Mouse (Mus musculus) telencephalon, adult 2 months (tissue): ENCODE data around the gene Rpusd4.
A peak's percentile ranks its signal among the peaks of the same experiment; 100 is the strongest.

Experiments
- DNase-seq: peaks from one replicate; pipeline ENCODE4 v3.0.0-alpha.2; 2011; ENCODE audit warnings: low read depth, low spot score

The Rpusd4 gene

DNA sequence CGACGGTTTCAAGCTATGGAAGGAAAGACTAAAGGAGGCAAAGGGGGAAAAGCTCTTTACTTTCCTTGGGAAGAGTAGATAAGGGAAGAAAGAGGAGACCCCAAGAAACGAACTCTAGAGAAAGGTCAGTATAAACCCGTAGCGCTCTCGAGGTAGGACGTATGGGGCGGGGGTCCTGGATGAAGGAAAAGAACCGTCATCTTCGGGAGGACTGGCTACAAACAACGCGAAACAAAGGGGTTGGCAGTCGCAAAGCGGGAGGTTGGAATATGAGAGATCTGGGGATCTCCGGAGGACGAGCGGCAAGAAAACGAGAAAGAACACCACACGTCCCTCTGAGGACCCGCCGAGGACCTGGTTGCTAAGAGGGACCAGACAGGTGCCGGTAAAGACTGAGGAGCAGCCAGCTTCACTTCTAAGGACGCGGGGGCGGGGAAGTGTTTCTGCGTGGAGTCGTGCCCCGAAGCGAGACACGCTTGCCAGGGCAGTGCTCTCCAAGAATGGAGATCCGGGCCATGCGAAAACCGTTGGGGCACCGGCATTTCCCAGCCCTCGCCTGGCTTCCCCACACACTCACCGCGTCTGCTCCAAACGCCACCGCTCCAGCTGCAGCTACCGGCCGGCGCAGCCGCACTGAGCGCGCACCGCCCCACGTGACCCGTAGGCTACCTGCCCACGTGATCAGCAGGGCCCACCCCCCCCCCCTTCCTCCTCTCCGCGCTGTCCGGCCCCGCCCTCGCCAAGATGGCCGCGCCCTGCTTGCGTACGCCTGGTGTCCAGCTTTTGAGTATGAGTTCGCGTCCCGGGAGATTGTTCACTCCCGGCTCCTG, at the start of gene Rpusd4, which contains the start of gene Fam118b:
Gene Rpusd4, plus strand, starts transcription at position 720 of the 830 bp plus-strand sequence.
Gene Fam118b, minus strand, starts transcription at position 660 of the 830 bp plus-strand sequence.
- DNase-seq, result peak; percentile 77

DNA sequence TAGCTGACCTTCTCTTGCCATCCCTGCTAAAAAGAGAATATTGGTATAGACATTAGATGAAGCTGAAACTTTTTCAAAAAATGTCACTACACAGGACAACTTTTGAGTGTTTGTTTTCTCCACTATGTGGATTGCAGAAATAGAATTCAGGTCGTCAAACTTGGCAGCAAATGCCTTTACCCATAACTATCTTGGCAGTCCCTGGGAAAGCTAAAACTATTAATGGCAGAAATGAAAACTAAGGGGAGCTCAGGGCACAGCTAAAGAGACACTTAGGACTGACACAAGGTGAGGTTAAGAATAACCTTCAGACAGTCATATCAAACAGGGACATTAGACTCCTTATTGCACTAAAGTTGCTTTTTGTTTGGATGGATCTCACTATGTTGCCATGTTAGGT, 49.7 kb upstream of the Rpusd4 start:
- no peak for DNase-seq

DNA sequence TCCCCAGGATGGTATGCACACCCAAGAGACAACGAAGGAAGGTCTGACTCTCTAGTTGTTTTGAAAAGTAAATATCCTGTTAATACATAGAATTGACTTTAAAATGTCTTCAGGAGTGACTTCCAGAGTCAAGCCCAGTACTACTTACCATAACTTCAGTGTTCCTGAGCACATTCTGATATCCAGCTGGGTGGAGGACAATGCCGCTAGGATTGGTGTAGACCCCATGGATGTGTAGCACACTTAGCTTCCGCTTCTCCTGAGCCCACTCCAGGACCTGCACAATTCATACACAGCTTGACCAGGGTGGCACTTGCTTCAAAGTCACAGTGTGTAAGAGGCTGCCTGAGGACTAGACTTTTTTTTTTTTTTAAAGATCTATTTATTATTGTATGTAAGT, 44.2 kb upstream of the Rpusd4 start:
- DNase-seq, result no peak

DNA sequence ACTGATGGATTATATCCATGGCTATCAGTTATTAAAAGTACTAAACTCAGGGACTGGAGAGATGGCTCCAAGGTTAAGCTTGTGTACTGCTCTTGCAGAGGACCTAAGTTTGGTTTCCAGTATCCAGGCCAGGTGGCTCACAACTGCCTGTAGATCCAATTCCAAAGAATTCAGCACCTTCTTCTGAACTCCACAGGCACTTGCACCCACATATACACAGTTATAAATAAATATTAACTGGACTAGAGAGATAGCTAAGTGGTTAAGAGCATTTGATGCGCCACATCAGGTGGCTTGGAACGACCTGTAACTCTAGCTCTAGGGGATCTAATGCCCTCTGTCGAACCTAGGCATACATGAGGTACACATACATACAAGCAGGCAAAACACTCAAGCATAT, 39.0 kb upstream of the Rpusd4 start:
- no peak for DNase-seq

DNA sequence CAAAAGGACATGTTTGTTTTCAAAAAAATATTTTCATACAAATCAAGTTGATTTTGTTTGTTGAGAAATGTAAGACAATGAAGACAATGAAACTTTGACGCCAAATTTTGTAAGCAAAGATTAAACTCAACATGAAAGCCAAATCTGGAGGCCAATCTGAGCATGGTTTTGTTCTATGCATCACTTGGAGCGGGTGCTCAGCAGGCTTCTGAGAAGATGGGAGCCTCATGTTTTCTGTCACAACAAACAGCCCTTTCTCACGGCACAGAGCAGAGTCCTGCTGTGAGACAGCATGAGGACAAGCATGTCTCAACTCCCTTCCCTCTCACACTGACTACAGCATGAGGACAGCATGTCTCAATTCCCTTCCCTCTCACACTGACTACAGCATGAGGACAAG, 31.7 kb upstream of the Rpusd4 start:
- DNase-seq, result no peak

DNA sequence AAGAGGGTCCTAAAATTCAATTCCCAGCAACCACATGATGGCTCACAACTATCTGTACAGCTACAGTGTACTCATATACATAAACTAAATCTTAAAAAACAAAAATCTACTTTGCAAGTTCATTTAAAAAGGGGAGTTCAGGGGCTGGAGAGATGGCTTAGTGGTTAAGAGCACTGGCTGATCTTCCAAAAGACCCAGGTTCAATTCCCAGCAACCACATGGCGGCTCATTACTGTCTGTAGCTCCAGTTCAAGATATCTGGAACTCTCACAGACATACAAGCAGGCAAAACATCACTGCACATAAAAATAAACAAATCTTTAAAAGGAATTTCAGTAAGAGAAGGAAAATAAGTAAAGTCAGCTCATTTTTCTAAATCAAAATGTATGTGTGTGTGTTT, 29.3 kb upstream of the Rpusd4 start:
- no peak for DNase-seq

DNA sequence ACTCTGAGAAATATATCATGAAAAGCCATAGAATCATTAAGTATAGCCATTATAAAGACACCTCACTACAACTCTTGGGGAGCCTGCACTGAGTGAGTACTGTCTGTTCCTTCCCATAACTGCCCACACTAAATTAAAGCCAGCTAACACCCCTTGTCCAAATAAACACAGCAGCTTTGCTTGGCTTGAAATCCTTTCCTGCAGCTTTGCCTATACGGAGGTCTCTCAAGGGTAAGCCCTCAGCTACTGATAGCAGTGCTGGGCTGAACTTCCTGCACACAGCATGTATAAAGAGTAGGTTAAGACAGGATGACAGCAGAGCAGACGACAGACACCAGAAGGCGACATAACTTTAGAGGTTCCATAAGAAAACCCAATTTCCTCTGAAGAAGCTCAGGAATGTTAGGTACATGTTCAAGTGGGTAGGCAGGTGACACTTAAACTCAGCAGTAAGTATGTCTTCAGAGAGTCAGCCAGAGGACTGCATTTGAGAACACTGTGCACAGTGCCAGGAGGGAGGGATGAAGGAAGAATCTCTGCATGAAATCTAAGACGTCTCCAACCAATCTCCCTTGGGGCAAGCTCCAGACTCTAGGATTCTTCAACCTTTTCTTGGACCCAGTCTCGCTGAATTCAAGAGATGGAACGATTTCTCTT, 28.6 kb upstream of the Rpusd4 start:
- DNase-seq, result no peak

DNA sequence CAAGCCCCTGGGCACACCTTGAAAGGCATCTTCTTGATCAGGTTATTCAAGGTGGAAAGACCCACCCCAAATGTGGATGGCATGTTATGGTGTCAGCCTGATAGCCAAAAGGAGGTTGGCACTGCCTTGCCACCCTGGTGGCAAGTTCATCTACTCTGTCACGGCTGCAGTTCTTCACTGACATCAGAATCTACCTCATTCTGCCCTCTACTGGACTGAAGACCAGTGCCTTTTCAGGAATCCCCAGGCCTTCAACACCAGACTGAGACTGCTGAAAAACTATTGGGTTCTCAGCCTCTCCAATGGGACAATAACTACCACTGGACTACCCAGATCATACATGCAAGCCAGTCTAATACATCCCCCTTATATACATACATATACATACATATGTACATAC, 27.9 kb upstream of the Rpusd4 start:
- DNase-seq, result no peak

DNA sequence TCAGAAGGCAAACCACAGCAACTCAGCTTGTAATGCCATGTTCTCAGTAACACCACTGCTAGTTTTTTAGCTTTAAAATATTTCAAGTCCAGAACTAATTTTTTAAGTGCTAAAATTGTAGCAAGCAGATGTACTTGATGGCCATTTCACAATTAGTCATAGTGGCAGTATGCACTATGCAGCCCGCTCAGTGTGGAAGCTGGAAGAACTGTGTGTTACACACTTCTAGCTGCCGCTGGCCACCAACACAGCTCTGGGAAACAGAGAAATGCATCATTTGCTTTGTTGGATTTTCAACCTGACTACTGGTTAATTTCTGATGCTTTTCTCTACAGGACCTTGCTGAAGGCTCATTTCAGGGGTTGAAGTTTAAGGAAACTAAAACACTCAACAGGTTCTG, 20.3 kb upstream of the Rpusd4 start:
- no peak for DNase-seq

DNA sequence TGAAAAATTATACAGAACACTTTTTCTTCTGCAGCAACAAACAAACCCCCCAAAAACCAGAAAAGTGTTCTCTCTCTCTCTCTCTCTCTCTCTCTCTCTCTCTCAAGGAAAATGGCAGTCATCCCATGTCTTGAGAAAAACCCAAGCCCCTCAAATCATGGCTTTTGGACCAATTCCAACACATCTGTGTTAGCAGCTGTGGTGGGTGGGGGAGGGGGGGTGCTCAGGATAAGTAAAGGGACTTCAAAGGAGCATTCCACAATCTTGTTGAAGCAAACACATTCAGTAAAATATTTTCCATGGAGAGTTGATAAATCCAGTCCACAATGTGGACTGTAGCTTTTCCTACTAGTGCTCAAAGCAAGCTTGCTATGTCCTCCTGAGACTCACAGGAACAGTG, 18.2 kb upstream of the Rpusd4 start:
- no peak for DNase-seq

DNA sequence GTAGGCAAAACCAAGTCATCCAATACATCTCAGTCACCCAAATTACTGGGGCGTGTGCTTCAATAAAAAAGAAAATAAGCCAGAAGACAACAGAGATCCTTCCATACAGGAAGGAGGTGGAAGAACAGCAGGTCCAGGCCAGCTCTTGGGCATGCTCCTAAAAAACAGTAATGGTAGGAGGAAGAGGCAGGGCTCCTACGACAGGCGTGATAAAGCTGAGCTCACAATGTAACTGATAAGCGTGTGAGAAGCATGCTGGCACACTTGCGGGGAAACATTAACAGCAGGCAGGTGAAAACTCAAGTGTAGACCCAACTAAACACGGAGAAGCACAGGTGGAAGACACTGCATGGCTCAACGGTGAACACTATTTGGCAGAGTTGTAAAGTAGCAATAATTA, 10.3 kb upstream of the Rpusd4 start:
- no peak for DNase-seq

DNA sequence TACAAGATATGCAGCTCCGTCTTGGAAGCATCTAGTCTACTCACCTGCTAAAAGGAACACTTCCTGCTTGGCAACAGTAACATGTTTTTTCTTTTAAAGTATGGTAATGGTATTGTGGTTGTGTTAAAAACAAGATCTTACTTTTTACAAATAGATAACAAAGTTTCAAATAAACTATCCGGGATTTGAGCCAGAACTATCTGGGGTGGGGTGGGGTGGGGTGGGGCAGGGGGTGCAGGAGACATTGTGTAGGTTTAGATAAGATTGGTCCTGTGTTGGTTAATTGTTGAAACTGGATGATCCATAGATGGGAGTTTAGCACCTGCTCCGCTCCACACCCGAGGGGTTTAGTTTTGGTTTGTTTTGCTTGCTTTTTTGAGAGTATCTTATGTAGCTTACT, 5.2 kb upstream of the Rpusd4 start:
- DNase-seq, result no peak

DNA sequence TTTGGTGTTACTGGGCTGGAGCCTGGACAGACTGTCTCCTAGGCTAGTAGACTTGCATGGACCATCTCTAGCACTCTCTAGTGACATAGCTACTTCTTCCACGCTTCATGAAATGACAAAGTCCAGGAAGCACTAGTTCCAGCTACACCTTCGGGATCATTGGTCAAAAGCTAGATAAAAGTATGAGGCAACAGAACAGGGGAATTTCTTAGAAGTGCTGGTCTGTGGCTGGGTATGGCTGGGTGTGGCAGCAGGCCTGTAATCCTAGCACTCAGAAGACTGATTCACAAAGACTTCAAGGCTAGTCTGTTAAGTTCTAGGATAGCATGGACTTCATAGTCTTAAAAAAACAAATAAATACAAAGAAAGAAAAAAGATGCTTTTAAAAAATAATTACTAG, 4.2 kb upstream of the Rpusd4 start:
- DNase-seq, result no peak

DNA sequence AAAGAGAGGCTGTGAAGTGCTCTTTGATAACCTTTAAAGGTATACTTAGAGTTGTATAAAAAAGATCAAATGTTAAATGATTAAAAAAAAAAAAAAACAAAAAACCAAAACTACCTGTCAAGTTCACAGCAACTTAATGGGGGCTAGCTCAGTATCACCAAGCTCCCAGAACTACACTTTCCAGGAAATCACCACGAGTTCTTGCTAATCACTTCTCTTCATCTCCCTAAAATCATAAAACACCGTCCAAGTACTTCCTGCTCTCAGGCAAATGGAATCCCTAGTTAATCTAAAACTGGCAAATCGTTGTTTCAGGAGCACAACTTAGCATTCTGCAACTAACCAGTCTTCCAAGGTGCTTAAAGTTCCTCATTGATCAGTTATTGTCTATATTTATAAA, 3.2 kb upstream of the Rpusd4 start:
- no peak for DNase-seq

DNA sequence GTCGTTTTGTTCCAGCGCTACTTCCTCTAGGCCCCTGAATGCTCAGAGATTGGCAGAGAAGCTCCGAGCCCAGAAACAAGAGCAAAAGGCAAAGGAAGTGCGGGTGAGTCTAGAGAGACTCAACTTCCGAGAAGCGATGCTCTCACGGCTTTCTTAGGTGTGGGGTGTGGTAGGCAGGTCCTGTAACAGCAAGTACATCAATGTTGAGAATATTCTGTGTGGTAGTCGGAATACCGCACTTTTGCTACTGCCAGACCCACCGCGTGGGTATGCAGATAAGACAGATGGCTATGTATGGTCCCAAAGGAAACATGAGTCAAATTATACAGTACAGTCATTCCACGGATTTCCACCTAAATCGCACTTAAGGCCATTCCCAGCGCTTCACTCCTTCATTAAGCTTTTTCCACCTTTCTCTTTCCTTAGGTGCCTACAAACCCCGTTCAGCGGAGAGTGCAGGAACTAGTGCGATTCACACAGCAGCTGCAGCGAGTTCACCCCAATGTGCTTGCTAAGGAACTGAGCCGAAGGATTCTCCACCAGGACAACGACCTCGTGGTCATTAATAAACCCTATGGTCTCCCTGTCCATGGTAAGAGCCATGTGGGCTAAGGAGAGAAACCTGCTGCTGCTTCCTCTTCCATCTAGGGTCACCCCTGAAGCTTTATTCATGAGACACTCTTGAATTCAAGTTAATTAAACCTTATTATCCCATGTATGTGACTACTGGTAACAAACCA, 481 bp downstream of the Rpusd4 start:
- peak; percentile 21 for DNase-seq

DNA sequence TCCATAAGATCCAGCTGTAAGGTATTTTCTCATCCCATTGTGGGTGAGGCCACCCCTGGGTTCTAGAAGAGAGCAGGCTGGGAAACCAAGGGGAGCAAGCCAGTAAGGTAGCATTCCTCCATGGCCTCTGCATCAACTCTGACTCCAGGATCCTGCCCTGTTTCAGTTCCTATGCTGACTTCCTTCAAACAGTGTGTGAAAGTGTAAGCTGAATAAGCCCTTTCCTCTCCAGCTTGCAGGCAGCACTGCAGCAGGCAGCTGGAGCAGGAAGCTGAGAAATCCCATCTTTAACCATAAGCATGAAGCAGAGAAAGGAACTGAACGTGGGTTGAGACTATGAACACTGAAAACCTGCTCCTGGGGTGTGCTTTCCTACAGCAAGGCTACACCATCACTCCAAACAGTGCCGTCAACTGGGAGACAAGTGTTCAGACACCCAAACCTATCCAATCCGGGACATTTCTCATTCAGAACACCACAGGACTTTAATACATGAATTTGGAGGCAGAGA, 10.2 kb downstream of the Rpusd4 start:
- DNase-seq, result peak; percentile 26

DNA sequence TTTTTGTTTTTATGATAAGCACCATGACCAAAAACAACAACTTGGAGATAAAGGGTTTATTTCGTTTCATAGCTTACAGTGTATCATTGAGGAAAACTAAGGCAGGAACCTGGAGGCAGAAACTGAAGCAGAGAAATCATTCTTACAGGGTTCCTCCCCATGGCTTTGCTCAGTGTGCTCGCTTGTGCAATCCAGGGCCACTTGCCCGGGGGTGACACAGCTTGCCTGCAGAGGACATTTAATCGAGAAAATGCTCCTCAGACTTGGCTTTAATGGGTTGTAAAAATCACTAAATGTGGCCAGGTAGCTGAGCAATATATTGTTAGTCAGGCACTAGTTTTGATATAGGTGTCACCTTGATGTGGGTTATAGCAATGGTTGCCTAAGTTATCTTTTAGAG, 10.8 kb downstream of the Rpusd4 start:
- DNase-seq, result no peak

DNA sequence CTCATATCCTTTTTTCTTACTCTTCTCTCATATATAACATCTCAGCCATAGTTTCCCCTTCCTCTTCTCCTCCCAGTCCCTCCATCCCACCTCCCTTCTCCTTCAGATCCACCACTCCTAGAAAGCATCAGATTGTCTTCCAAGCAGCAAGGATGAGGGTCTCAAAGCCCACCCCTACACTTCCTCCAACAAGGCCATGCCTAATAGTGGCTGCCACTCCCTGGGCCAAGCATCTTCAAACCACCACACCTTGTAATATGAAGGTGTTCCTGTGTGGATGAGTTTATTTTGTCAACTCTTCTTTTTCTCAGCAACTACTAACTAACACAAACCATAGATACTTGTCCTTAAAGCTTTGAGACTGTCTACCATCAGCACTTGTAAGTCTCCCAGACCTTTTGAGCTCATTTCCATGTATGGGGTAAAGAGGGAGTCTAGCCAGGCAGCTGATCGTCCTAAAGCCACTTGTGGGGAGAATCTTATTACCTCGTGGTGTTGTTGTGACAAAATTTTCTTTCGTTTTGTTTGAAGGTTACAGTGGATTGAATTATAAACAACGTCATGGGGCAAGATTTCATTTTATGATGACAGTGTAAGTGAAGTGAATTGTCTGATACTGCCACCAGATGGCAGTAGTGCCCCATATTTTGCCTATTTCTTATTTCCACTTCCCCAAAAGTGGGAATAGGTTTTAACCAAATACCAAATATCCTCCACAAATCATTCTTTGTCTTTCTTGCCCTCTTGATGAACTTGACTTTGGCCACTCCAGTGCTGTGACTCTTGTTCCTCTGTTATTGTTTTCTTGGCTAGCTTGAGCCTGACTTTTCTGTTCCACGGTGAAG, 14.6 kb downstream of the Rpusd4 start:
- DNase-seq, result peak; percentile 36

DNA sequence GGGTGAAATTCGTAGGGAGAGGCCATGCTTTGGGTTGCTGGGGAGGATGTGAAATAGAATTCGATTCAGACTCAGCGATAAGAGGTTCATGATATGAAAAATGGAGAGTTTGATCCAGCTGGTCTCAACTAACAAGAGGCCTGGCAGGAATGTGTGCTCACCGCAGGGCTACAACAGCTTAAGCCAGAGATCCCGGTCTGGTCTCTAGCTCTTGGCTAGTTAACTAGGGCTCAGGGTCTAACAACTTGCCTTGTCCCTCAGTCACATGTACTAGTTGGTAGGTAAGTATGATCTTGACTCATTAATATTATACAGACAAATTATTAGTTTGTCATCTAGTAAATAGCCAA, 15.2 kb downstream of the Rpusd4 start:
- no peak for DNase-seq

DNA sequence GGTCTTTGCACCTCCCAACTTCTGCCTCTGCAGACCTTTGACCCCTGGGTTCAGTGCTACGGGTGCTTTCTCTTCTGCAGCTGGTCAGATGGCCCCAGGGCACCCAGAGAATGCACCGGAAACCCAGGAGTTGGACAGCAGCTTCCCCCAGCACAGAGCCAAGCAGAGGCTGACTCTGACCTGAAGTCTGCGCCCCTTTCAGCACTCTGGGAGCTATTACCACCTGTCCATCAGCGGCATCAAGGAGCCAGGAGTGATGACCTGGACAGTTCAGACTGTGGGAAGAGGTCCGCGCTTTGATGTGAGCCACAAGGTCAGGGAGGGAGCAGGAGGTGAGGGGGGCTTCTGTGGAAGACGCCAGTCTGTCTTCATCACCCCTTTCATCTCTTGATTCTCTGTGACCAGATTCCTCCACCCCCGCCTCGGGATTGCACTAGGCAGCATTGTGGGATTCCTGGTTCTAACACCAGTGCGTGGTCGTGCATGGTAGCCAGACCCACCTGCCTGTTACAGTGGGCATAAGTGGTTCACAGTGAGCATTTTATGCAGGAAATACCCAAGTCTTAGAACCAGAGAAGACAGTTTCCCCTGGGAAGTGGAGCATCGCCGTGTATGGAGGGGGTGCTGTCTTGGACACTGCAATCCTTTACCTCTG, 15.9 kb downstream of the Rpusd4 start:
- no peak for DNase-seq

DNA sequence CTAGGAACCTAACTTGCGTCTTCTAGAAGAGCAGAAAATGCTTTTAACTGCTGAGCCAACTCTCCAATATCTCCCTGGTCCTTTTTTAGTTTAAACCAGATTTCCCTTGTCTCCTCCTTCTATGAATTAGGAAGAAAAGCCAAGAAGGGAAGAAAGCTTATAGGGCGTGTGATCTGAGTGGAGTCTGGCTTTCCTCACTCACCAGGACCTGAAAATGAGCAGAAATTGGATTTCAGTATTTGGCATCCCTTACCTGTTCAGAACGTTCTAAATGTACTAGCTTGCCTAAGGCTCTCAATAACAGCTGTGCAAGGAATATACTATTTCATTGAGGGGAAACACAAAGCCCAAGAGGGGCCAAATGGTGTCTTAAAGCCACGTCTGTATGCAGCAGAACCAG, 16.7 kb downstream of the Rpusd4 start:
- no peak for DNase-seq
